Mouse (Mus musculus) stomach, postnatal 0 days (tissue): ENCODE results near the gene Arhgap30. TPM values are rescaled to one million over a fixed set of nuclear protein-coding genes. Genes with fewer than 3 reads are reported as not detected.

Experiments used
- ATAC-seq: fragments of 200-750 bp; cut with Nextera tagmentation; 2 replicates; pipeline ENCODE4 v1.8.0; 2017; ENCODE audit not compliant: low FRiP score, low TSS enrichment
- DNase-seq: peaks from one replicate; pipeline ENCODE4 v3.0.0-alpha.2; 2016; ENCODE audit warnings: low spot score
- H3K27ac ChIP-seq: fragments of 300-500 bp; sonication (generic); replicated peaks from 2 replicates; pipeline ENCODE4 v1.5.1; 2014; ENCODE audit warnings: mild to moderate bottlenecking, control low read depth
- H3K27me3 ChIP-seq: fragments of 300-500 bp; sonication (generic); 2 replicates; pipeline ENCODE4 v1.6.1; 2014; ENCODE audit warnings: low read length; ENCODE audit not compliant: control insufficient read depth, insufficient read depth
- H3K36me3 ChIP-seq: fragments of 300-500 bp; sonication (generic); 2 replicates; pipeline ENCODE4 v1.6.1; 2014; ENCODE audit warnings: low read length, mixed read lengths; ENCODE audit not compliant: control insufficient read depth, insufficient read depth
- H3K4me1 ChIP-seq: fragments of 300-500 bp; sonication (generic); replicated peaks from 2 replicates; pipeline ENCODE4 v1.6.1; 2014; ENCODE audit warnings: antibody characterized with exemption; ENCODE audit not compliant: control insufficient read depth, insufficient read depth
- H3K4me2 ChIP-seq: fragments of 300-500 bp; sonication (generic); replicated peaks from 2 replicates; pipeline ENCODE4 v1.6.1; 2014; ENCODE audit warnings: low read depth, mild to moderate bottlenecking, control low read depth, moderate library complexity
- H3K4me3 ChIP-seq: fragments of 300-500 bp; sonication (generic); 2 replicates; pipeline ENCODE4 v1.5.1; 2014; ENCODE audit warnings: low read depth, low read length, control low read depth
- H3K9ac ChIP-seq: fragments of 300-500 bp; sonication (generic); 2 replicates; pipeline ENCODE4 v1.6.1; 2014; ENCODE audit warnings: mild to moderate bottlenecking, low read length, control low read depth, mixed read lengths
- H3K9me3 ChIP-seq: fragments of 300-500 bp; sonication (generic); 2 replicates; pipeline ENCODE4 v1.6.1; 2016; ENCODE audit warnings: low read length; ENCODE audit not compliant: control insufficient read depth
- CTCF ChIP-seq: IDR thresholded peaks from 2 replicates; pipeline ENCODE4 v1.5.1; 2016; ENCODE audit warnings: antibody characterized with exemption, low read depth, mild to moderate bottlenecking, moderate library complexity
- EP300 ChIP-seq: optimal IDR thresholded peaks from 2 replicates; pipeline ENCODE3; 2016; ENCODE audit warnings: antibody characterized with exemption
- WGBS: fragments of 180-500 bp; shearing (Covaris S2); extraction: QIAGEN DNeasy Blood & Tissue Kit; methylation state at CpG from one replicate; pipeline ENCODE4 v1.1.7; 2014; 5-methylcytosine and 5-hydroxymethylcytosine counted together
- polyA plus RNA-seq: library from polyadenylated mRNA; unstranded; fragments of >200 nt; fragmentation: Nextera tagmentation; extraction: Ambion mirVana; gene quantifications from 2 replicates; pipeline ENCODE4 v1.2.1, GENCODE M21; 2015

Arhgap30 gene
- polyA plus RNA-seq, 1 experiment from 2014 or later: 1.2 TPM

GRCm38 (mm10) chr1:171369845-171370556 lies 18.8 kb upstream of the Arhgap30 start, which contains the start of gene Nectin4:
Nectin4 (plus strand) TSS chr1:171370099.
- Histone ChIP-seq H3K27me3 (no peaks in the 10 kb centered on the region), H3K4me3 (peak within 1 kb of the TSS; percentile 35), H3K4me2 (peak within 1 kb of the TSS; percentile 51), H3K9me3 (no peaks in the 10 kb centered on the region), H3K4me1 (0 out of 2 replicates have a peak, but pooled peaks cover 7% of the 10 kb centered on the region), H3K36me3 (no peaks in the 10 kb centered on the region), H3K27ac (peak within 1 kb of the TSS; percentile 91), H3K9ac (peak within 1 kb of the TSS; percentile 66)
- DNase-seq (peak; percentile 90), ATAC-seq (peak; percentile 83)
- TF ChIP-seq EP300 (no peak), CTCF (no peak)
- 32% methylated on average over 20 of the region's 20 CpGs for WGBS

GRCm38 (mm10) chr1:171372880-171373279 lies 15.9 kb upstream of the Arhgap30 start:
- ATAC-seq: no peak
- Histone ChIP-seq H3K36me3 (no peaks in the 10 kb centered on the region), H3K27me3 (no peaks in the 10 kb centered on the region), H3K4me2 (peak overlapping the region; percentile 27), H3K9me3 (no peaks in the 10 kb centered on the region), H3K4me3 (0 out of 2 replicates have a peak overlapping the region, but pooled peaks have one; percentile 15), H3K4me1 (0 out of 2 replicates have a peak, but pooled peaks cover 7% of the 10 kb centered on the region), H3K9ac (no peak overlapping the region), H3K27ac (peak overlapping the region; percentile 61)
- TF ChIP-seq CTCF: no peak
- no peak for TF ChIP-seq EP300
- 48% methylated on average over 3 of the region's 3 CpGs for WGBS
- no peak for DNase-seq

GRCm38 (mm10) chr1:171373946-171374345 lies 14.8 kb upstream of the Arhgap30 start:
- Histone ChIP-seq H3K9me3 (no peaks in the 10 kb centered on the region), H3K9ac (no peak overlapping the region; the same call in 1 of the 2 replicates), H3K27ac (peak overlapping the region; percentile 63), H3K4me2 (peak overlapping the region; percentile 31), H3K4me1 (peaks cover 7% of the 10 kb centered on the region; the same call in 1 of the 2 replicates), H3K36me3 (no peaks in the 10 kb centered on the region), H3K4me3 (no peak overlapping the region), H3K27me3 (no peaks in the 10 kb centered on the region)
- TF ChIP-seq EP300 (no peak), CTCF (no peak)
- 0% methylated on average over 2 of the region's 4 CpGs for WGBS
- ATAC-seq: no peak
- DNase-seq: no peak

GRCm38 (mm10) chr1:171375646-171376097 lies 13.1 kb upstream of the Arhgap30 start:
- H3K27me3 ChIP-seq: no peaks in the 10 kb centered on the region
- no peaks in the 10 kb centered on the region for H3K9me3 ChIP-seq
- 33% methylated on average over 9 of the region's 9 CpGs for WGBS
- ATAC-seq (peak; percentile 92), DNase-seq (peak; percentile 92)
- TF ChIP-seq CTCF (no peak), EP300 (peak; percentile 83)
- H3K27ac ChIP-seq: peak overlapping the region; percentile 72
- no peak overlapping the region; the same call in 1 of the 2 replicates for H3K9ac ChIP-seq
- H3K4me2 ChIP-seq: peak overlapping the region; percentile 5; the same call in 1 of the 2 replicates
- H3K36me3 ChIP-seq: no peaks in the 10 kb centered on the region
- no peak overlapping the region for H3K4me3 ChIP-seq
- H3K4me1 ChIP-seq: peaks cover 10% of the 10 kb centered on the region

GRCm38 (mm10) chr1:171378298-171378697 lies 10.5 kb upstream of the Arhgap30 start:
- Histone ChIP-seq H3K4me1 (peaks cover 8% of the 10 kb centered on the region), H3K9me3 (no peaks in the 10 kb centered on the region), H3K9ac (no peak overlapping the region), H3K36me3 (no peaks in the 10 kb centered on the region), H3K27ac (peak overlapping the region; percentile 45; the same call in 1 of the 2 replicates), H3K4me2 (no peak overlapping the region), H3K4me3 (no peak overlapping the region), H3K27me3 (no peaks in the 10 kb centered on the region)
- WGBS: 77% methylated on average over 6 of the region's 6 CpGs
- TF ChIP-seq EP300: no peak
- TF ChIP-seq CTCF: no peak
- no peak for DNase-seq
- ATAC-seq: no peak
